ENCODE assay signal across 28 mouse cellular contexts in the genomic region with DNA sequence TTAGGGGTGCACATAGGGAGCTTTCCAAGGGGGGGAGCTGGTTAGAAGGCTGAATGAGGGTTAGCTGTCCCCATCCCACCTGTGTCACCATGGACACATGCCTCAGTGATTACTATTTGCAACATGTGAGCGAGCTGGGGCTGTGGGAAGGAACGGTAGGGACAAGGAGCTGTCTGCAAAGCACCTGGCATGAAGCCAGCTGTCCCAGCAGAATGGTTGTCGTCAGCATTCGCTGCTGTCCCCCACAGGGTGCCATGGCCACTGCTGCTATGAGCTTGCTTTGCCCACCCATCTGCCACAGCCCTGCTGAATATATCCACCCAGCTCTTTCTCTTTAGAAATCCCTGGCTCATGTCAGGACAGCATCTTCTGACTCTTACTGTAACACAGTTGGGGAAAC.
DNase-seq lines count a peak whose midpoint lies in the region; ATAC-seq and TF ChIP-seq lines count a peak whose summit lies in the region.
"Had no signal": no experiment of that assay in that cellular context is flagged by ENCODE, and none has a peak within 500 bp of the region (broad histone marks: within the 10 kb centered on the region; RNA-seq: fewer than 3 reads in every experiment).

No protein-coding gene starts in this region.

- TF ChIP-seq CTCF in kidney, adult 2 months (conservative IDR thresholded peaks at IDR 0.05; ENCODE audit: insufficient read depth, insufficient read length, low read depth, low read length), result no peak

- H3K4me3 ChIP-seq in kidney, adult 2 months (ENCODE audit: insufficient read depth, low read depth, low read length), result no peak overlapping the region
- no peak overlapping the region for H3K4me3 ChIP-seq in midbrain, embryonic 14.5 days (replicated peaks; ENCODE audit: low read depth, low read length)
- H3K4me3 ChIP-seq in midbrain, embryonic 11.5 days (ENCODE audit: low read depth, low read length), result no peak overlapping the region
- H3K4me3 ChIP-seq: embryonic facial prominence, embryonic 13.5 days; forebrain, embryonic 13.5 days; limb, embryonic 10.5 days; limb, embryonic 15.5 days; liver, embryonic 13.5 days; midbrain, embryonic 12.5 days had no signal

- no peaks in the 10 kb centered on the region for H3K36me3 ChIP-seq in kidney, adult 2 months (ENCODE audit: control insufficient read depth, insufficient read depth, low read length)
- no peaks in the 10 kb centered on the region for H3K36me3 ChIP-seq in midbrain, embryonic 14.5 days (ENCODE audit: control insufficient read depth, insufficient read depth, low read length)
- no peaks in the 10 kb centered on the region for H3K36me3 ChIP-seq in midbrain, embryonic 11.5 days (ENCODE audit: control insufficient read depth, insufficient read depth, low read length)
- H3K36me3 ChIP-seq: embryonic facial prominence, embryonic 13.5 days; limb, embryonic 15.5 days; liver, embryonic 13.5 days; midbrain, embryonic 12.5 days had no signal

- H3K27ac ChIP-seq in kidney, adult 2 months (ENCODE audit: insufficient read depth, low read depth, low read length), result no peak overlapping the region
- H3K27ac ChIP-seq in midbrain, embryonic 14.5 days (replicated peaks; ENCODE audit: low read depth, low read length), result no peak overlapping the region
- no peak overlapping the region for H3K27ac ChIP-seq in midbrain, embryonic 11.5 days (ENCODE audit: low read depth, low read length)
- H3K27ac ChIP-seq: embryonic facial prominence, embryonic 13.5 days; forebrain, embryonic 13.5 days; limb, embryonic 10.5 days; limb, embryonic 15.5 days; liver, embryonic 13.5 days; midbrain, embryonic 12.5 days had no signal

- no peak overlapping the region for H3K4me2 ChIP-seq in midbrain, embryonic 14.5 days (ENCODE audit: low read length)
- H3K4me2 ChIP-seq in midbrain, embryonic 11.5 days, result no peak overlapping the region
- H3K4me2 ChIP-seq: embryonic facial prominence, embryonic 13.5 days; forebrain, embryonic 13.5 days; limb, embryonic 15.5 days; liver, embryonic 13.5 days; midbrain, embryonic 12.5 days had no signal

- peak; percentile 38 to 41 for DNase-seq in cerebellum, postnatal 10 days
- no peak for DNase-seq in cerebellum, adult 11-12 months
- DNase-seq in kidney, postnatal 10 days, result peak; percentile 42
- DNase-seq in kidney, adult 2 months, result no peak
- DNase-seq in midbrain, embryonic 14.5 days, result peak; percentile 62
- no peak for DNase-seq in midbrain, embryonic 11.5 days (ENCODE audit: low spot score, missing footprints)
- peak; percentile 57 for DNase-seq in right cerebral cortex, postnatal 14 days
- DNase-seq in right cerebral cortex, postnatal 25 days, result no peak
- DNase-seq: adrenal gland, adult 2 months; adrenal gland, postnatal 36 days; cerebellum, adult 9-10 months; embryo, embryonic 11 days; gastrocnemius, postnatal 14 days; heart, postnatal 14 days; kidney, postnatal 25 days; liver, embryonic 13.5 days; lung, adult 2 months; lung, postnatal 14 days; thymus, adult 2 months; thymus, postnatal 36 days had no signal

- no peak for TF ChIP-seq POLR2A in kidney, adult 2 months (IDR thresholded peaks at IDR 0.05; ENCODE audit: low read depth, low read length)

- H3K9me3 ChIP-seq in midbrain, embryonic 14.5 days (ENCODE audit: control insufficient read depth, low read length), result no peaks in the 10 kb centered on the region
- H3K9me3 ChIP-seq in midbrain, embryonic 11.5 days (ENCODE audit: control insufficient read depth, low read length), result peaks cover 4% of the 10 kb centered on the region; the same call in 1 of the 2 replicates
- H3K9me3 ChIP-seq: limb, embryonic 15.5 days had no signal

- H3K4me1 ChIP-seq in kidney, adult 2 months (ENCODE audit: control insufficient read depth, insufficient read depth, low read length), result no peaks in the 10 kb centered on the region
- peaks cover 28% of the 10 kb centered on the region for H3K4me1 ChIP-seq in midbrain, embryonic 14.5 days (ENCODE audit: control insufficient read depth, insufficient read depth, low read length)
- H3K4me1 ChIP-seq in midbrain, embryonic 11.5 days (ENCODE audit: control insufficient read depth, insufficient read depth, low read length), result peaks cover 23% of the 10 kb centered on the region
- H3K4me1 ChIP-seq: liver, embryonic 13.5 days had no signal

- no peak for ATAC-seq in midbrain, embryonic 14.5 days (ENCODE audit: low FRiP score, low TSS enrichment)
- ATAC-seq in midbrain, embryonic 11.5 days (ENCODE audit: low FRiP score), result no peak
- ATAC-seq: activated CD4-positive, CD25-positive, alpha-beta regulatory T cell, adult 4 months; forebrain, embryonic 13.5 days; intestine, postnatal 0 days had no signal

- H3K9ac ChIP-seq in midbrain, embryonic 14.5 days (replicated peaks; ENCODE audit: low read length), result no peak overlapping the region
- H3K9ac ChIP-seq in midbrain, embryonic 11.5 days (ENCODE audit: low read length), result no peak overlapping the region
- H3K9ac ChIP-seq: embryonic facial prominence, embryonic 13.5 days; forebrain, embryonic 13.5 days; limb, embryonic 15.5 days; liver, embryonic 13.5 days; midbrain, embryonic 12.5 days had no signal

- no peaks in the 10 kb centered on the region for H3K27me3 ChIP-seq in kidney, adult 2 months (replicated peaks; ENCODE audit: control insufficient read depth, insufficient read depth, low read length)
- H3K27me3 ChIP-seq in midbrain, embryonic 14.5 days (ENCODE audit: control insufficient read depth, insufficient read depth, low read length), result no peaks in the 10 kb centered on the region
- H3K27me3 ChIP-seq in midbrain, embryonic 11.5 days (ENCODE audit: control insufficient read depth, insufficient read depth, low read length), result 0 out of 2 replicates have a peak, but pooled peaks cover 2% of the 10 kb centered on the region
- H3K27me3 ChIP-seq: CH12.LX had no signal

- 20% methylated on average over 4 of the region's 4 CpGs for WGBS in kidney, adult 2 months
- WGBS in midbrain, embryonic 14.5 days, result 32% methylated on average over 4 of the region's 4 CpGs
- WGBS in midbrain, embryonic 11.5 days, result 70% methylated on average over 4 of the region's 4 CpGs

Comparison
In these comparisons a context has a peak if more than half of its experiments do, and no peak if none do; other contexts are left out.
1. DNase-seq: peak in cerebellum, postnatal 10 days (2 of 2), kidney, postnatal 10 days (single experiment), midbrain, embryonic 14.5 days (single experiment) and right cerebral cortex, postnatal 14 days (single experiment); none in cerebellum, adult 11-12 months (single experiment), kidney, adult 2 months (single experiment), midbrain, embryonic 11.5 days (single experiment) and right cerebral cortex, postnatal 25 days (single experiment).